Mouse (Mus musculus) C2C12 (cell line): ENCODE data around the gene Nxt1. TPM values are rescaled to one million over a fixed set of nuclear protein-coding genes. Genes with fewer than 3 reads are reported as not detected.

Experiments
- H3K27me3 ChIP-seq: one replicate; pipeline ENCODE4 v1.6.1; 2011; ENCODE audit not compliant: control insufficient read depth, insufficient read depth, insufficient read length
- H3K36me3 ChIP-seq: one replicate; pipeline ENCODE4 v1.6.1; 2011; ENCODE audit not compliant: control insufficient read depth, insufficient read depth
- H3K4me3 ChIP-seq: one replicate; pipeline ENCODE4 v1.5.1; 2011; ENCODE audit warnings: mild to moderate bottlenecking, control low read depth; ENCODE audit not compliant: poor library complexity, insufficient read depth, severe bottlenecking
- H3K79me2 ChIP-seq: one replicate; pipeline ENCODE4 v1.6.1; 2011; ENCODE audit not compliant: control insufficient read depth, insufficient read depth
- H3K79me3 ChIP-seq: one replicate; pipeline ENCODE4 v1.6.1; 2011; ENCODE audit warnings: low read depth, control low read depth
- H3ac ChIP-seq: one replicate; pipeline ENCODE3; 2011; ENCODE audit warnings: low read depth; ENCODE audit not compliant: control insufficient read depth, insufficient read length
- CEBPB ChIP-seq: IDR thresholded peaks from one replicate; pipeline ENCODE4 v1.6.1; 2011; ENCODE audit warnings: low read depth, mild to moderate bottlenecking, control low read depth, moderate library complexity
- CTCF ChIP-seq: IDR thresholded peaks from one replicate; pipeline ENCODE4 v1.5.1; 2011; ENCODE audit not compliant: control insufficient read depth, insufficient read depth, insufficient read length
- FOSL1 ChIP-seq: IDR thresholded peaks from one replicate; pipeline ENCODE4 v1.8.0; 2011; ENCODE audit warnings: mild to moderate bottlenecking, low read length; ENCODE audit not compliant: poor library complexity, insufficient read depth, severe bottlenecking
- MAX ChIP-seq: IDR thresholded peaks from one replicate; pipeline ENCODE4 v1.6.1; 2011; ENCODE audit warnings: mild to moderate bottlenecking, control low read depth
- MYOD1 ChIP-seq: IDR thresholded peaks from one replicate; pipeline ENCODE4 v1.6.1; 2011; ENCODE audit warnings: low read depth; ENCODE audit not compliant: control insufficient read depth, insufficient read length
- MYOG ChIP-seq: IDR thresholded peaks from one replicate; pipeline ENCODE4 v1.6.1; 2011; ENCODE audit not compliant: control insufficient read depth, insufficient read length; ENCODE audit errors: extremely low read depth
- USF1 ChIP-seq: IDR thresholded peaks from one replicate; pipeline ENCODE4 v1.6.1; 2011; ENCODE audit warnings: low read depth, mild to moderate bottlenecking, control low read depth, moderate library complexity
- polyA plus RNA-seq: library from polyadenylated mRNA; unstranded; fragments of >200 nt; fragmentation: generic; extraction: Trizol; gene quantifications from one replicate; pipeline ENCODE4 v1.2.1, GENCODE M21; 2012; ENCODE audit warnings: missing spikeins

The Nxt1 gene
- polyA plus RNA-seq, 1 experiment, result 77.3 TPM

GRCm38 (mm10) chr2:148719271-148719995 is 47.0 kb downstream of the Nxt1 start:
- Histone ChIP-seq H3K79me2 (peaks cover 45% of the 10 kb centered on the region), H3K27me3 (no peaks in the 10 kb centered on the region), H3K79me3 (peaks cover 8% of the 10 kb centered on the region), H3K4me3 (no peak overlapping the region), H3ac (no peak overlapping the region), H3K36me3 (no peaks in the 10 kb centered on the region)
- TF ChIP-seq MYOG (no peak), MYOD1 (no peak), CEBPB (no peak), MAX (no peak), CTCF (no peak), USF1 (no peak), FOSL1 (no peak)

Other genes starting within 250 kb of the Nxt1 start
- 0.07 TPM for gene Cd93, start 229.0 kb upstream of the Nxt1 start, polyA plus RNA-seq
- 6.9 TPM for gene Gzf1, start 8.4 kb downstream of the Nxt1 start, polyA plus RNA-seq
- gene Napb, start 59.9 kb downstream of the Nxt1 start, polyA plus RNA-seq, result 0.62 TPM
- gene Cstl1, start 77.8 kb downstream of the Nxt1 start, polyA plus RNA-seq, result 0.12 TPM
- gene Cst11, start 98.9 kb downstream of the Nxt1 start, polyA plus RNA-seq, result not detected
- not detected for gene 8030411F24Rik, start 109.4 kb downstream of the Nxt1 start, polyA plus RNA-seq
- gene Cst12, start 116.8 kb downstream of the Nxt1 start, polyA plus RNA-seq, result not detected
- gene Cst8, start 126.2 kb downstream of the Nxt1 start, polyA plus RNA-seq, result not detected
- not detected for gene Cst13, start 147.5 kb downstream of the Nxt1 start, polyA plus RNA-seq
- 0.06 TPM for gene Cst9, start 162.5 kb downstream of the Nxt1 start, polyA plus RNA-seq
- gene 9230104L09Rik, start 192.4 kb downstream of the Nxt1 start, polyA plus RNA-seq, result not detected
- 617 TPM for gene Cst3, start 203.1 kb downstream of the Nxt1 start, polyA plus RNA-seq